13 mouse cellular contexts compared by ENCODE assay signal in the genomic region with DNA sequence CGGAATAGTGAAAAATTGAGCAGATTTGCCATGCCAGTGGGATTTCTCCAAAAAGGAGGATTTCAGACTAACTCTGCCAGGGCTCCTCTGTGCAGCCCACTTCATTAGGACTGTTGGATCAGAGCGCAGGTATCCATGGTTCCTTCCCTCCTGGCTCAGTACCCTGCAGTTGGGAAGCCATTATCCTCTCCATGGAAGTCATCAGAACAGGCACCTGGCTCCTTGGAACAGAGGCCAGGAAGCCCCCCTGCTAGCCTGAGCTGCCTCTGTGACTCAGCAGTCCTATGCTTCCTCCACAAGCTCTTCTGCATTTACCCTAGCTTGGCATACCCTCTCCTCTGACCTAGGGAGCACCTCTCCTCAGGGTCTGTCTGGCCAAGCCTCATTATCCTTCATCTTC.
"Had no signal": no experiment of that assay in that cellular context is flagged by ENCODE, and none has a peak within 500 bp of the region (broad histone marks: within the 10 kb centered on the region; RNA-seq: fewer than 3 reads in every experiment).

No protein-coding gene starts in this region.

- H3K9ac ChIP-seq: kidney, embryonic 15.5 days; liver, embryonic 13.5 days had no signal

- DNase-seq: kidney, adult 8-10 months; kidney, postnatal 10 days; kidney, postnatal 36 days; liver, embryonic 13.5 days; lung, adult 2 months; lung, postnatal 14 days; lung, postnatal 4 days; midbrain, embryonic 14.5 days; thymus, adult 18-20 months; thymus, postnatal 14 days; thymus, postnatal 4 days had no signal

- H3K4me1 ChIP-seq: kidney, embryonic 15.5 days; liver, embryonic 13.5 days had no signal

- H3K4me3 ChIP-seq: kidney, embryonic 15.5 days; liver, embryonic 13.5 days had no signal

- H3K36me3 ChIP-seq: kidney, embryonic 15.5 days; liver, embryonic 13.5 days had no signal

- H3K27ac ChIP-seq: kidney, embryonic 15.5 days; liver, embryonic 13.5 days had no signal

- H3K27me3 ChIP-seq: kidney, embryonic 15.5 days; liver, embryonic 13.5 days had no signal

- H3K4me2 ChIP-seq: kidney, embryonic 15.5 days; liver, embryonic 13.5 days; midbrain, embryonic 11.5 days had no signal

- H3K9me3 ChIP-seq: kidney, embryonic 15.5 days; liver, embryonic 13.5 days had no signal
